Mouse (Mus musculus): ENCODE data around the gene Pde7b. TPM values are rescaled to one million over a fixed set of nuclear protein-coding genes. Genes with fewer than 3 reads are reported as not detected.

The Pde7b gene
- total RNA-seq, 2 experiments from 2014 or later: 48.3 to 55.4 TPM

DNA sequence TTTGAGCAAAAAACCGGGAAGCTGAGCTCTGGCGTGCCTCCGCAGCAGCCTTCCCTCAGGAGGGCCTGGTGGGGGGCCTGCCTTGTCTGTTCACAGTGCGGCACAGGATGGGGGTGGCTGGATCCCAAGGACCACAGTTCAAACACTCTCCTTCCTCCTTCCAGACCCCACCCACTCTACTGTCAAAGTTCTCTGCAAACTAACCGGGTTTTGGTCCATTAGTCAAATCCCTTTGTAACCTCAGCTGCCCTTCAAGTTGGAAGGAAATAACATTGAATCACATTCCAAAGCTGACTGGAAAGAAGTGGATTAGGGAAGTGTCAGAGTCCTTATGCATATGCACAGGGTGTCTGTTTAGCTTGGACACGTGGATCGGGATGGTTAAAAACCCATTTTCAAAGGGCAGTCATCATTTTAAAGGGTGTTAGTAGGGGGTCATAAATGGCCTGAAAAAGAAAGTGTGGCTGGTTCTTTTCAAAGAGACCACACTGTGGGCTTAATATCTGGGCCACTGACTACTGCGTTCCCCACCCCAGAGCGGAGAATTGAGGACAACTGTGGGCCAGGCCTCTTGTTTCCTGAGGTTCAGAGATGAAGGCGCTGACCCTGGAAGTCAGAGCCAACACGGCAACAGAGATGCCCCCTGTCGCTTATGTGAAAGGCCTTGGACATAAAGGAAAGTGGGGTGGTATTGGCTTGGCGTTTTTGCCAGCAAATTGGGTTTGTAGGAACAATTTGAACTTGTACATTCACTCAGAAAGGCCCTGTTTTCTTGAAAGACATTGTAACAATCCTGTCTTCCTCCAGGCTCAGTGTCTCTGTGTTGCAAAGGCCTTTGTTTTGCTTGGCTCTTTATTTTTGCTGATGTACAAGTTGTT is 175.8 kb downstream of the Pde7b start:
- peak; percentile 43 to 46 for DNase-seq

DNA sequence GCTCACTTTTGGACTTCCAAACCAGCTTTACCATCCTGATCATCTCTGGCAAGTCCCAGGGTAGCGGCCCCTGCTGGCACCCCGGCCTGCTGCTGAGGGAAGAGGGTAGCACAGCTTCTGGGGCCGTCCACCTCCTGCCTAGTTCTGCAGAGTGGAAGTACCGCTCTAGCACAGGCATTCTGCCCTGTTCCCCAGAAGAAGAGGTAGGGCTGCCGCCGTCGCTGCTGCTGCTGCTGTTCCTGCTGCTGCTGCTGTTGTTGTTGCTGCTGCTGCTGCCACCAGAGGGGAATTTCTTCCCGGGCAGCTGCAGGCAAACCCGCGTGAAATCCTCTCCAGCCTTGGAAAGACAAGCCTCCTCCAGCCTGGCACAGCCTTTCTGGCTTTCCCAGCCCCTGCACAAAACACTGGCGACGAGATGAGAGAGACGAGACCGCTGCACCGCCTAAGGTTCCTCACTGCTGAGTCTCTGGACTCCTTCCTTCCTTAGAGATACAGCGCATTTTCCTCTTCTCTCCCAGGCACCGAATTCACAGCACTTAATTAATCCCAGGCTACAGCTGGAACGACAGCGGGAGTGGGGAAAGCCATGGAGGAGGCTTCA is 176.8 kb downstream of the Pde7b start:
- peak; percentile 53 to 70 for DNase-seq

DNA sequence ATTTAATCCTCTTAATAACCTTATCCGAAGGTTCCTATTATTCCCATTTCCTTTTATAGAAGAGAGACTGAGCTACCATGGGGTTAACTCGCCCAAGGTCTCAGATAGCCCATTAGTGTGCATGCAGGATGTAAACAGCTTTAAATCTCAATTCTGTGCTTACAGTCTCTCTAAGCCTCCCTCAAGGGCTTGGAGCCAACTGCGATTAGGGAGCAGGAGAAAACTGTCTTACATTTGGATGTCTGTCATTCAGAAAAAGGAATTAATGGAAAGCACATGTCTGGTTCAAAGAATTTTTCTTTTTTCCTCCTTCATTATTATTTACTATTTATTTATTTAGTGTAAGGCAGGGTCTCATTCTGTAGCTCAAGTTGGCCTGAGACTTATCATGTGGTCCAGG is 181.8 kb downstream of the Pde7b start:
- DNase-seq: no peak

DNA sequence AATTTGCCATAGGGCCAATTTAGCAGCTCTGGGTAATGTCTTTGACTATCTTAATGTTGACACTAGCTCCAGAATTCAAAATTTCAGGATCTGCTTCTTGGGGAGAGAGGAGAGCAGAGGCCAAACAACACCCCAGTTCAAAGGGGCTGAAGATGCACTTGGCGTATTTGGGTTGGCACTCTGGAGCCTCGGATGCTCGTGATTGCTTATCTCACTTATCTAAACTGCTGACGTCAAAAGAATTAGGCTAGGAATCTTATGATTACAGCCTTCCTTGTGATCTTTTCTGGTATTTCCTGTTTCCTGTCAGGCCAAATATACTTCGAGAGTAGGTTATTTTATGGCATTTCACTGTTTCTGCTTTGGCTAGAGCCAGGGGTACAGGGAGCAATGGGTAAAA is 191.1 kb downstream of the Pde7b start:
- DNase-seq: peak in 1 of 2 experiments; percentile 37

DNA sequence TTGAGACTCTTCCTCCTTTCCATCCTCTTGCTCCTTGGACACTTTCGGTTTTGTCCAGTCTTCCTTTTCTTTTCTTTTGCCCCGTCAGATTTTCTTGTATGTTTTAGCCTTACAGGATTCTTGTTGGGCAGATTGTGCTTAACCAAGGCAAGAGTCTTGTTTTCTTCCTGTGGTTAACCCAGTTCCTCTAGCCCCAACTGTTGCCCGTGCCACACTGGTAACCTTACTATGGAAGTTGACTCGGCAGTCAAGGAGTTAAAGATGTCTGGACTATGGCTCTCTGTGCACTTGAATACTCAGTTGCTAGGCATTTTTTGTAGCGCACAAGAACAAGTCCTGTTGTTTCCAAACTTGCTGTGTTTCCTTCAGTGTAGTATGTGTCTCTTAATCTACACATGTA is 193.0 kb downstream of the Pde7b start:
- no peak for DNase-seq

DNA sequence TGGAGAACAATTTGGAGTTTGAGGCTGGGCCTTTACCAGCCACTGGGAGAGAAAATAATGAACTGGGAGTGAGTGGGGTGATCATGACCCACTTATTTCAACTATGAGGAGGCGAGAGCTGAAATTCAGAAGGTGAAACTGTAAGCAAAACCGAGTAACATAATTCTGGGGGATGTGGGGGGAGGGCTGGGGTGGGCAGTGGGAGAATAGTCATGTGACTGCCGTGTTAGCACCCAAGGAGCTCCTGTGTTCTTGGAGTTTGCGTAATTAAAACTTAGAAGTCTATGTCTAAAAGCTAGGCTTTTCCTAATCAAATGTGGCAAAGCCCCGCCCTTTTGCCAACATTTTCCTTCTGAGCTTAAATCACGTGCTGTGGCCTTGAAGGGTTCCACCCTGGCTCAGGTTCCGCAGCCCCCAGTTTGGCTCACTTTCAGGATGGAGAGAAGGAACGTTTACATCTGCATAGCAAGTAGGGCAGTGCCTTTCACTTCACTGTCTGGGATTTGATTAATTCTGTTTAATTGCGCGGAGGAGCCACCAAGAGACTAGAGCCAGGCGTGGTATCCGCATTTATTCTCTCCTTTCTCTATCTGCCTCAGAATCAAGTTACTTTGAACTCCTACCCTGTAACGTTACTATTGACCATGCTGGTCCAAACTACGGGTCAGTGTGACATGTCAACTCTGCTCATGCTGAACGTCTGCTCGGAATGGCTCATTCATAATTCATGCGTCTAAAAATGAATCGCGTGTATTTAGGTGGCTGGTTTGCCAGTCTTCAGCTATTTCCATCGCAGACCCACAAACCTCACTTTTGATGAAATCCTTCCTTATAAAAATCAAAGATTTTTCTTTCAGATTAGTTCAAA is 196.1 kb downstream of the Pde7b start:
- no peak for DNase-seq

DNA sequence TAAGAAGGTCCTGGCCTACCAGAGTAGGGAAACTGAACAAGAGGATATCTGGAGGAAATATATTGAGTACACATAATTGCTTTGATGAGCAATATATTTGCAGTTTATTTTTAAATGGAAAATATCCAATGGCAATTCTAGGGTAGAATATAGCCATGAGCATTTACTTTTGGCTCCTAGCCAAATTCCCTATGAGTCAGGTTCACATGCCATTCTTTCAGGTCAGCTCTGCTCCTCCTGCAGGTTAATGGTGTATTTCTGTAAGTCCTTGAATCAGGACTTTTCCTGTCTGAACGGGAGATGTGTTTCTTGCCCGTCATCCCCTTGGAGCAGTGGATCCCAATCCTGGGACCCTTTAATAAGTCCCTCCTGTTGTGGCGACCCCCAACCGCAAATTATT is 197.1 kb downstream of the Pde7b start:
- DNase-seq: no peak

DNA sequence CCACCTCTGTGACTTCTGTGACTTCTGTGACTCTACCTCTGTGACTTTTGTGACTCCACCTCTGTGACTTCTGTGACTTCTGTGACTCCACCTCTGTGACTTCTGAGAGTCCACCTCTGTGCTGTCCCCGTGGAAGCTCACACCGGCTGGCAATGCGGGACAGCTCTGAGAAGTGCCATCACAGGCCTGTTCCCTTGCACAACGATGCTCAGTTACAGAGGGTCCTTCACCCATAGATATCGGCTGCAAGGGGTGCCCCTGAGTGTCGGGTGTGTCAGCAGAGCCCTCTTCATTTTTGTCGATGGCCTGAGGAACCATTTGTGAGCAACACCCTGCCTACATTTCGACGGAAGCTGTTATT is 206.4 kb downstream of the Pde7b start:
- DNase-seq: no peak

DNA sequence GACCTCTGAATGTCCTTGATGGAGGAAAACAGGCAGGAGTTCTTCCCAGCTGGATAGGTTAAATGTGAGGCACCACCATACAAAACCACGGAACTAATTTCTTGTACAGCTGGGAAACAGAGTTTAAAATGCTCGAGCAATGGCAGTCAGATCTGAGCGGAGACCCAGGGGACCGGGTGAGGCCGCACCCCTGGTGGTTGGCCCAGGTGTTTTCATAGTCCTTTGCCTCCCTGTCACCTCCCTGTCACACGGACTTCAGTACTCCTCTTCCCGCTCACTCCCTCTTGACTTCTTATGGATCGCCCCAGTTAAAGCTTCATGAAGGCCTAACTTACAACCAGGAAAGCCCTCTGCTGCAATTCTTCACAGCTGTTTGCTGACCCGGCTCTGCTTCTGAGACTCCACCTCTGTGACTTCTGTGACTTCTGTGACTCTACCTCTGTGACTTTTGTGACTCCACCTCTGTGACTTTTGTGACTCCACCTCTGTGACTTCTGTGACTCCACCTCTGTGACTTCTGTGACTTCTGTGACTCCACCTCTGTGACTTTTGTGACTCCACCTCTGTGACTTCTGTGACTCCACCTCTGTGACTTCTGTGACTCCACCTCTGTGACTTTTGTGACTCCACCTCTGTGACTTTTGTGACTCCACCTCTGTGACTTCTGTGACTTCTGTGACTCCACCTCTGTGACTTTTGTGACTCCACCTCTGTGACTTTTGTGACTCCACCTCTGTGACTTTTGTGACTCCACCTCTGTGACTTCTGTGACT is 206.9 kb downstream of the Pde7b start:
- DNase-seq: peak in 1 of 2 experiments; percentile 40

DNA sequence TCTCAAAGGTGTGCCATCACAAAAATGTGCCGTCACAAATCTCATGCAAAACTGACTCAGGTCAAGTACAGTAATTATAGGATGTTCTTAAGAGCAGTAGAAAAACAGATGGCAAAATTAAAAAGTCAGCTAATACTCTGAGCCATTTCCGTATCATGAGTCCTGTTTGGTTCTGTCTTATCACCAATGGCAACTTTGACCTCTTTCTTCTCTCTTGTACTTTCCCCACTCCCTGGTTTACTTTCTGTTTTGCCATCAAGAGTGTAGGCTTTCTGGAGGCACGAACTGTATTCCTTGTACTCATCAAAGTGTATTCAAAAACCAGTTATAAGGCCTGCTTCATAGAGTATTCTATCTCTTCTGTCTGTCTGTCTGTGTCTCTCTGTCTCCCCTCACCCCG is 211.0 kb downstream of the Pde7b start:
- DNase-seq: no peak

DNA sequence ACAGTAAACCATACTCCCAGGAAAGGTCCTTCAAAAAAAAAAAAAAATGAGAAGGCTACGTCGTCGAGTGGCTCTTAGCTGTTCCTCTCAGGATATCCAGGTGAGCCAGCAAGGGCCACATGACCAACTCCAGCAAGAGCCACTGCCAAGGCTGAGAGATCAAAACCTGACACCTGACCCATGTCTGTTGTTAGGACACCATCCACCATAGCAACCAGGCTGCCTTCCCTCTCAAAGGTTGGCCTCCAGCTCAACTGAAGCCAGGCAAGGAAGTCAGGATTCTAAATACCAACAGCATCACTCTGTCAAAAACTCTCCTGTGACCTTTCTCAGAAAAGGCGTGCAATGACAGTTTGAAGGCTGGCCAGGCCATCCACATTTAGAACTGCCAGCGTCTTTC is 211.4 kb downstream of the Pde7b start:
- DNase-seq: peak in 1 of 2 experiments; percentile 61

DNA sequence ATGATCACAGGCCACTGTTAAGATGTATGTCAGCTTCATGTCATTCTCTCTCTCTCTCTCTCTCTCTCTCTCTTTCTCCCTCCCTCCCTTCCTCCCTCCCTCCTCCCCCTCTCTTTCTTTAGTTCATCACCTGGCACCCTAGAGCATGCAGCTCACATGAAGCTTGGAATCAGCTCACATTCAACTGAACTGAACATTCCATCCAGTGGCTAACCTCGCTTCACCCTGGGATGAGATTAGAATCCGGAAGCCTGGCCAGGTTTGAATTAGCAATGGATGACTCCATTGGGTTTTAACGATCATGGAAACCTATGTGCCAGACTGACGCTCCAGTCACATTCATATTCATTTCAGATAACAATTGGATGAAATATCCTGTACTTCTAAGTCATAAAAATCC is 215.1 kb downstream of the Pde7b start:
- peak in 1 of 2 experiments; percentile 68 for DNase-seq

DNA sequence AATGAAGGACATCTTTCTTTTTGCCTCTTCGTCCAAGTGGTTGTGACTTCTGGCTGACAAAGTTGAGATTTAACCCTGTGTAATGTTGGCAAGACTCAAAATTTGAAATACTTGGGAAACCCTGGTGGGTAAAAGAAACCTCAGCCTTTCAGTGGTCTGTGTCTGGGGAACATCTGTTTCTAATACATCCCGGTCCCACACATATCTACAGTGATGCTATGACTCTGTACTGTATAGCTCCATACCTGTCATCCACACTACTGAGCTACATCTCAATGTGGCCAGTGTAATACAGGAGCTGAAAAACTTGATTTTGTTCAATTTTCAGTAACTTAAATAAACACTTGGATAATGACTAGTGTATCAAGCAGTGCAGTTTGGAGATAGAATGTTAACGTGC is 216.4 kb downstream of the Pde7b start:
- DNase-seq: no peak

DNA sequence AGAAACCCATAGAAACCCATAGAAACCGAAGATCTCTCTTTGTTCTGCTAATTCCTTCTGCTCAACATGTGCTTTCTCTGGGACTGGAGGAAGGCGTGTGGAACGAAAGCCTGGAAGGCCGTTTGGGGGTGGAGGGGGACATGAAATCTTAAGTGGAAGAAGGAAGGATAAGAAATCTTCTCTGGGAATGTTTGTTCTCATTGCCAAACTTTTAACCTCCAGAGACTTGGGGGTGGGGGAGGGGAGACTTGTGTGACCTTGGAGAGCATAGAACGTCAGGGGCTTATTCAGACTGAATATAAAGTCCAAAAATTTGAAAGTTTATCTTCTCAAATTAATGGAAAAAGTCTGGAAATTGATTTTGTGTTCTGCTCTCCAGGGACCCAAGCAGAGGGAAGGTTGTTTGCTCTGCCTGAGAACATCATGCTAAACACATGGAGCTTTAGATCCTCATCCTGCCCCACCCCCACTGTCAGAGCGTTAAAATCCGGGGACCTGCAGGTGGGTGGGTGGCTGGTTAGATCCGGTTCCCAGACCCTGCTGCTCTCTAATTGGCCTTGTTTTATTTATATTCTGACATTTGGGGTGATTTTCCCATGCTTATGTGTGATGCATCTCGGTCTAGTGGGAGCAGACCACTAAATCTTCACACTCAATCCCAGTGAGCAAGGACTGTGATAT is 217.0 kb downstream of the Pde7b start:
- DNase-seq: peak in 1 of 2 experiments; percentile 55

DNA sequence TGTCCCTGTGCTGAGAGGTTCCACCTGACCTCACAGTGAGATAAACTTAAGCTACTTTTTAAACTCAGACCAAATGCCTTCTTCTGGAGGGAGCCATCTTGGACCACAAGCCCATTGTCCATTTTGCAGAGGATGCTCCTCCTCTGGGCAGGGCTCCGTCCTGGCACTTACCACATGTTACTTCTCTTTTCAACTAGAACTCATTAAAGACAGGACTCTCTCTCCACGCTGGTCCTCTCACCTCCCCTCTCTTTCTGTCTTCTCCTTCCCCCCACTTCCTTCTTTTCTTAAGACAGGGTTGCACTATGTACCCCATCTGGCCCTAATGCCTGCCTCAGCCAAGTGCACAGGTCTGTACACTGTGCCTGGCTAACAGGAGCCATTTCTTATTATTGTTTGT is 217.8 kb downstream of the Pde7b start:
- DNase-seq: no peak

DNA sequence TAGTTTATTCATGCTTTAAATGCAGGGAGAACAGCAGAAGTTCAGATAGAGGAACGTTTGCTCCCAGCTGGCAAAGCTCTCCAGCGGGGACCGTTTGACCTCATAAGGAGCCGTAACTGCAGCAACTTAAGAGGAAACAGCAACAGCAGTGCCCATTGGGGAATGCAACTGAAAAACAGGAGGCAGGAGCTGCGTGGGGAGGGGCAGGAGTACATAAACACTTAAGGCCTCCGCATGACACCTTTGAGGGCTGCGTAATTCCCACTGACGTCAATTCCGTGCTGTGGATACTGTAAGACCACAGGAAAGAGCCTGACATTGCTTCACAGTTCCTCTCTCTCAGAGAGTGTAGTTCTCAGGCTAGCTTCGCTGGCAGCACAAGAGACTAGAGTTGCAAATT is 219.4 kb downstream of the Pde7b start:
- no peak for DNase-seq

DNA sequence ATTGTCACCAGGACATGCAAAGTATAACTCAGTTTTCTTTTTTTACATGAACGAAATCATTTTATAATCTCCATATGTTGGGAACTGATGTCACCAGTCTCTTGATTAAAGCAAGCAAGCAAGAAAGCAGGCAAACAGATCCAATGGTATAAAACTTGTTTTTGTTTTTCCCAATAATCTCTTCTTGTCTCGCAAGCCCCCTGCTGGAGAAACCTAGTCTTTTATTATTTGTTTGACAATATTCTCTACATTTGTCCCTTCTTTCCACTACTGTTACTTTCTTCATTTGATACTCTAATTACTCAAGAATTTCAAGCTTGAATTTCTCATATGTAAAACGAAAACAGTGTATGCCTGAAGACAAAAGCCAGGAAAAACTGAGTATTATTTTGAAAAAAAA is 220.1 kb downstream of the Pde7b start:
- DNase-seq: no peak

DNA sequence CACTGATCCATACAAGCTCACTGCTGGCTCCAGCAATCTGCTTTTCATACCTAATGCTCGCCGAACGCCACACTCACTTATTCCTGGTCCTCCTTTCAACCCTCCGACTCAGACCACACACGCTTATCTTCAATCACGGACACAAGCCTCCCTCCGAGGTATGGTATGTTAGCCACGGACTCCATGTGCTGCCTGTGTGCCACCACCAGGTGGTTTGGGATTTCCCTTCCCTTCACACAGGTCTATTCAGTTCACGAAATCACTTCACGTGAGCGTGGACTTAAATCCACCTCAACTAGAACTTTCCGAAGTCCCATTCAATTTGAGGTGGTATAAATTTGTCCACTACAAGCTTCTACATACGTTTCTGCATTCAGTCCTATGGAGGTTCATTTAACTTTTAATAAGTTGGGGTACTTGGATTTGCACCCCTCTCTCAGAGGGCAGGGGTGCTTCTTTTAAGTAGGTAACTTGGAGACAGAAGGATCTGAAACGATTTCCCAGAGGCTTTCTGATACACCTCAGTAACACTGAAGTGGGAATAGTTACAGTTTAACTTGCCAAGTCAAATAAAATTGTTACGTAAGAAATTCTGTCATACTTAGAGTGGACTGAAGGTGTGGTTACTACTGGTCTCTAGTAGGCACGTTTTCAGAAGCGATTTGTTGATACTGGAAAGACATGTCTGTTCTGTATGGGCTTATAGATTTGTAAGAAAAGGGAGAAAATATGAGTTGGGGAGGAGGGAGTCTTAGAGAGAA is 221.4 kb downstream of the Pde7b start:
- DNase-seq: no peak

DNA sequence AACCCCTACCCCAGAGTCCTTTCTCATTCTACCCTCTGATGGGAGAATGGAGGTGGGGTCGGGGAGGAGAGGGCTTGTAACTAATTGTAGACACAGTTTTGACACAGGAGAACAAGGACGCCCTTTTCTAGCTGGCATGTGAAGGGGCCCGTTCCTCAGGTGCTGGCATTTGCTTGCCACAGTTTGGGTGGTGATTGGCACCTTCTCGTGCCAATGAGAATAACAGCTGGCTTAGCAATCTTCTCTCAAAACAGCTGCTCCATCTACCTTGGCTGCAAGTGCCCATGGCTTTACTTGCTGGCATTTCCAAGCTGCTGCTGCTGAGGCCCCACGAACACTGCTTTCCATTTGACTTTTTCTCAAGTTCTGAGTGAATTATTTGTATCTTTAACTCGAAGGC is 223.7 kb downstream of the Pde7b start:
- DNase-seq: no peak

DNA sequence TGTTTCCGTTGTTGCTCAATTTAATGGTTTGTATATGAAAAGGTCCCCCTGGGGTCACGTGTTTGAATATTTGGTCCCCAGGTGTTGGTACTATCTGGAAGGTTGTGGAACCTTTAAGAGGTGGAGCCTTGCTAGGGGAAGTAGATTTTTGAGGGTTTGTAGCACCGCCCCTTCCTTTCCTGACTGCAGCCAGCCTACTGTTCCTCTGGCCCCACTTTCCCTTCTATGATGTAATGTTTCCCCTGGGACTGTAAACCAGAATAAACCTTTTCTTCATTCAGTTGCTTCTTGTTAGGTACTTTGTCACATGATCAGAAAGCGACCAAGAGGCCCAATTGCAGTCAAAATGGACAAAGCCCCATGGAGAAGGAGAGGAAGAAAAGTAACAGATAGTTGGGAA is 229.8 kb downstream of the Pde7b start:
- DNase-seq: no peak

Data from heart, adult 18-20 months (tissue).